Mouse (Mus musculus) hindbrain, postnatal 0 days (tissue): ENCODE measurements around the gene Tcea3. TPM values are rescaled to one million over a fixed set of nuclear protein-coding genes. Genes with fewer than 3 reads are reported as not detected.

Experiments used
- ATAC-seq: fragments of 200-750 bp; cut with Nextera tagmentation; 2 replicates; pipeline ENCODE4 v1.8.0; 2017; ENCODE audit warnings: mild to moderate bottlenecking, moderate TSS enrichment, moderate library complexity
- DNase-seq: peaks from one replicate; pipeline ENCODE4 v3.0.0-alpha.2; 2015; ENCODE audit warnings: low spot score
- H3K27ac ChIP-seq: fragments of 300-500 bp; sonication (generic); 2 replicates; pipeline ENCODE4 v1.5.1; 2014; ENCODE audit warnings: mild to moderate bottlenecking
- H3K27me3 ChIP-seq: fragments of 300-500 bp; sonication (generic); 2 replicates; pipeline ENCODE4 v1.6.1; 2014; ENCODE audit warnings: low read length, mixed read lengths; ENCODE audit not compliant: insufficient read depth
- H3K36me3 ChIP-seq: fragments of 300-500 bp; sonication (generic); 2 replicates; pipeline ENCODE4 v1.6.1; 2014; ENCODE audit warnings: low read length, mixed read lengths; ENCODE audit not compliant: insufficient read depth
- H3K4me1 ChIP-seq: fragments of 300-500 bp; sonication (generic); 2 replicates; pipeline ENCODE4 v1.6.1; 2014; ENCODE audit warnings: antibody characterized with exemption, low read length, mixed read lengths; ENCODE audit not compliant: insufficient read depth
- H3K4me2 ChIP-seq: fragments of 300-500 bp; sonication (generic); 2 replicates; pipeline ENCODE4 v1.6.1; 2014; ENCODE audit warnings: low read depth, mild to moderate bottlenecking, low read length, moderate library complexity, mixed read lengths
- H3K4me3 ChIP-seq: fragments of 300-500 bp; sonication (generic); 2 replicates; pipeline ENCODE4 v1.5.1; 2014; ENCODE audit warnings: low read length
- H3K9ac ChIP-seq: fragments of 300-500 bp; sonication (generic); replicated peaks from 2 replicates; pipeline ENCODE4 v1.6.1; 2014; ENCODE audit warnings: mild to moderate bottlenecking, low read length, moderate library complexity, mixed read lengths
- H3K9me3 ChIP-seq: fragments of 300-500 bp; sonication (generic); 2 replicates; pipeline ENCODE4 v1.6.1; 2016; ENCODE audit warnings: low read length, mixed read lengths
- CTCF ChIP-seq: IDR thresholded peaks from 2 replicates; pipeline ENCODE4 v1.5.1; 2016; ENCODE audit warnings: antibody characterized with exemption, control low read depth, low read depth
- WGBS: fragments of 180-500 bp; shearing (Covaris S2); extraction: QIAGEN DNeasy Blood & Tissue Kit; methylation state at CpG from one replicate; pipeline ENCODE4 v1.1.7; 2014; 5-methylcytosine and 5-hydroxymethylcytosine counted together
- polyA plus RNA-seq: library from polyadenylated mRNA; unstranded; fragments of >200 nt; fragmentation: Nextera tagmentation; extraction: Ambion mirVana; gene quantifications from 2 replicates; pipeline ENCODE4 v1.2.1, GENCODE M21; 2015
- total RNA-seq: library from RNA; depleted of rRNA; stranded (reverse); fragments of >200 nt; gene quantifications from 2 replicates; pipeline ENCODE4 v1.2.3, GENCODE M21; 2014

Tcea3 gene
- total and polyA plus RNA-seq, 2 experiments from 2014 or later = 2.2 to 3.3 TPM

DNA sequence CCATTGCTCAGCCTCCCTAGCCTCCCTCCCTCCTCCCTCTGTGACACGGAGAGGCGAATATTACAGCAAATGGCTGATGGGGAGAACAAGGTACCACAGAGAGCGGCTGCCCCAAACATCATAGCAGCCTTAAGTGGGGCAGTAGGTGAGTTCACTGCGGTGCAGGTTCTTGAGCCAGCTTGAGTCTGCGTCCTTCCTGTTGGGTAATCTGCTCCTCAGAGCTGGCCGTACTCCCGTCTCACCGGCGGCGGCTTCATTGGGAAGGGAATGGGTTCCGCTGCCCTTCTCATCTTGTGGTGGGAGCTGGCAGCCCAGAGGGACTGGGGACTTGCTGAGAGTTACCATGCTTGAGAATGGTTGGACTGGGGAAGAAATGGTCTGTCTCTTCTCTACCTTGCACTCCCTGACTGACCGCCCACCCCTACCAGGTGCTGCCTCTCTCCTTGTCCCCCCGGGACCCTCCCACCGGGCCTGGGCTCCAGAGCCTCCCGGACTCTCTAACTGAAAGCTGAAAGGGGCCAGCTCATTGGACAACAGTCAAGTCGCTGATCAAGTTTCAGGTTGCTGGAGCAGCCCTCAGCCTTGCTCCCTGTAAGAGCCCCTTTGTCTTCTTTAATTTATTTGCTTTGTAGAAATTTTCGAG lies 27.3 kb upstream of the Tcea3 start:
- H3K4me2 ChIP-seq = no peak overlapping the region
- no peaks in the 10 kb centered on the region for H3K9me3 ChIP-seq
- no peaks in the 10 kb centered on the region for H3K27me3 ChIP-seq
- H3K27ac ChIP-seq = no peak overlapping the region
- H3K9ac ChIP-seq = no peak overlapping the region
- DNase-seq (no peak), ATAC-seq (no peak)
- no peak overlapping the region for H3K4me3 ChIP-seq
- peaks cover 29% of the 10 kb centered on the region for H3K4me1 ChIP-seq
- TF ChIP-seq CTCF = no peak
- 20% methylated on average over 17 of the region's 17 CpGs for WGBS
- H3K36me3 ChIP-seq = no peaks in the 10 kb centered on the region

GRCm38 (mm10) chr4:136223549-136224239 lies 23.8 kb upstream of the Tcea3 start:
- ATAC-seq (peak; percentile 92), DNase-seq (peak; percentile 80)
- peak; percentile 55 for TF ChIP-seq CTCF
- Histone ChIP-seq H3K36me3 (no peaks in the 10 kb centered on the region), H3K9ac (0 out of 2 replicates have a peak overlapping the region, but pooled peaks have one; percentile 5), H3K4me1 (peaks cover 22% of the 10 kb centered on the region), H3K27ac (peak overlapping the region; percentile 74), H3K4me2 (no peak overlapping the region), H3K9me3 (no peaks in the 10 kb centered on the region), H3K27me3 (no peaks in the 10 kb centered on the region), H3K4me3 (no peak overlapping the region)
- 49% methylated on average over 13 of the region's 13 CpGs for WGBS

DNA sequence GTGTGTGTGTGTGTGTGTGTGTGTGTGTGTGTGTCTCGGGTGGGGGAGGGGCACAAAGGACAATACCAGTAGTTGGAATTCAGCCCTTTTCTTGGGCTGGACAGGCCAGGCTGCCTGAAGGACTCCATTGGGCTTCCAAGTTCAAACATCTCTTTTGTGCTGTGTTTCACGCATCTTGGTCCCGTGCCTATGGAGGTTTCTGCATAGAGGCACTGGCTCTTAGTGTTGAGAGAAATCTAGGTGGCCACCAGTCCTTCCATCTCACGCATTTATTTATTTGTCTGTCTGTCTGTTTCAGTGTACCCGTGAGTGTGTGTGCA lies 23.3 kb upstream of the Tcea3 start:
- H3K27me3 ChIP-seq = no peaks in the 10 kb centered on the region
- no peak overlapping the region for H3K9ac ChIP-seq
- no peak overlapping the region for H3K4me3 ChIP-seq
- no peak for DNase-seq
- peaks cover 17% of the 10 kb centered on the region for H3K4me1 ChIP-seq
- WGBS = 29% methylated on average over 5 of the region's 5 CpGs
- H3K4me2 ChIP-seq = no peak overlapping the region
- peak overlapping the region; percentile 74 for H3K27ac ChIP-seq
- TF ChIP-seq CTCF = no peak
- no peak for ATAC-seq
- no peaks in the 10 kb centered on the region for H3K9me3 ChIP-seq
- H3K36me3 ChIP-seq = no peaks in the 10 kb centered on the region

DNA sequence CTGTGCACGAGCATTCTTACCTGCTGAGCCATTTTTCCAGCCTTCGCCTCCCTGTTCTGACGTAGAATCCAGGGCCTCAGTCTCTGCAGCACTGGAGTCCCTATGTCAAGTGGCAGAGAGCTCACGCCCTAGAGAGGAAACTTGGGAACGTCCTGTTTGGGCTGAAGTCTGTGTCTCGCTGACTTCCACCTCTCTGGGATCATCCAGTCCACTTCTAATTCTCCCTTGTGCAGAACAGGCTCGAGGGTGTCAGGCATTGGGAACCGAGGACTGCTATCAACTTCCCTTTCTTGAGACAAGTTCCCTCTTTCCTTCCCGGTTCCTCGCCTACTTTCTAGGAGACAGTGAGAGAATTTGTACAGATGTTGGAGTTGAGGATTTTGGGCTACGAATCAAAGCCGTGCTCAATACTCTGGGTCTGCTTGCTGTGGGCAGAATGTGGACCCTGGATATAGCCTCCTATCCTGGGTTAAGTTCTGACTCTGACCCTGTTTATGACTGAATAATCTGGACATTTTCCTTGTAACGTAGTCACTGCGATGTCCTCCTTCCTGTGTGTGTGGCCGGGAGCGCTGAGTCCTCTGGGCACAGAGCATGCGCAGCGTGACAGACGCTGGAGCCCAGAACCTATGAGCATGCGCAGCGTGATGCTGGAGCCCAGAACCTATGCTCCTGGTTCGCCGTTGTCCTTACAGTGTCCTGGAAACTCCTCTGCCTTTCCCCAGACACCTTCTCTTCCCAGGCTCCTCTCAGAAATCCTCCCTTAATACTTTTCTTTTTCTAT lies 22.7 kb upstream of the Tcea3 start:
- WGBS = 82% methylated on average over 23 of the region's 23 CpGs
- no peak for ATAC-seq
- H3K9ac ChIP-seq = no peak overlapping the region

DNA sequence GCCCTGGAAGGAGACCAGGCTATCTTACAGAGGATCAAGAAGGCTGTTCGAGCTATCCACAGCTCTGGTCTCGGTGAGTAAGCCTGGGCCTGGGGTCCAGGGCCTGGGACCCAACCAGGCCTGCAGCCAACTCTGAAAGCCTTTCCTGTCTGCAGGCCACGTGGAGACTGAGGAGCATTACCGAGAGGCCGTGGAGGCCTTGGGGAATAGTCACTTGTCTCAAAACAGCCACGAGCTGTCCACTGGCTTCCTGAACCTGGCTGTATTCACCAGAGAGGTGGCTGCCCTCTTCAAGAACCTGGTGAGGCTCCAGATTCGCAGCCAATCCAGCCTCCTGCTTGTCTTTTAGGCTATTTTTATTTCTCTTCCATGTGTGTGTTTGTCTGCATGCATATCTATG lies 20.1 kb upstream of the Tcea3 start:
- H3K27me3 ChIP-seq = no peaks in the 10 kb centered on the region
- no peak overlapping the region for H3K9ac ChIP-seq
- H3K36me3 ChIP-seq = no peaks in the 10 kb centered on the region
- no peak for DNase-seq
- 67% methylated on average over 7 of the region's 7 CpGs for WGBS
- H3K9me3 ChIP-seq = no peaks in the 10 kb centered on the region
- no peak for TF ChIP-seq CTCF
- no peak overlapping the region for H3K4me3 ChIP-seq
- peaks cover 14% of the 10 kb centered on the region for H3K4me1 ChIP-seq
- no peak overlapping the region for H3K27ac ChIP-seq
- H3K4me2 ChIP-seq = no peak overlapping the region
- ATAC-seq = no peak

More for the DNA sequence above, 22.7 kb upstream of the Tcea3 start:
- Histone ChIP-seq H3K4me3 (no peak overlapping the region), H3K9me3 (no peaks in the 10 kb centered on the region), H3K4me1 (peaks cover 17% of the 10 kb centered on the region), H3K4me2 (no peak overlapping the region), H3K27ac (peak overlapping the region; percentile 74), H3K27me3 (no peaks in the 10 kb centered on the region), H3K36me3 (no peaks in the 10 kb centered on the region)
- no peak for DNase-seq
- TF ChIP-seq CTCF = no peak

GRCm38 (mm10) chr4:136228640-136229039 lies 18.9 kb upstream of the Tcea3 start:
- peaks cover 9% of the 10 kb centered on the region for H3K4me1 ChIP-seq
- no peak for DNase-seq
- H3K36me3 ChIP-seq = no peaks in the 10 kb centered on the region
- no peak for TF ChIP-seq CTCF
- no peak overlapping the region for H3K4me3 ChIP-seq
- H3K4me2 ChIP-seq = no peak overlapping the region
- no peak overlapping the region for H3K9ac ChIP-seq
- no peaks in the 10 kb centered on the region for H3K9me3 ChIP-seq
- no peak overlapping the region for H3K27ac ChIP-seq
- ATAC-seq = no peak
- H3K27me3 ChIP-seq = no peaks in the 10 kb centered on the region
- WGBS = 78% methylated on average over 5 of the region's 5 CpGs
